Mouse (Mus musculus): ENCODE results near the gene Slc24a4. TPM values are rescaled to one million over a fixed set of nuclear protein-coding genes. Genes with fewer than 3 reads are reported as not detected.

Slc24a4 gene
- total and polyA plus RNA-seq, 3 experiments = 0.23 to 0.69 (median 0.34) TPM

DNA sequence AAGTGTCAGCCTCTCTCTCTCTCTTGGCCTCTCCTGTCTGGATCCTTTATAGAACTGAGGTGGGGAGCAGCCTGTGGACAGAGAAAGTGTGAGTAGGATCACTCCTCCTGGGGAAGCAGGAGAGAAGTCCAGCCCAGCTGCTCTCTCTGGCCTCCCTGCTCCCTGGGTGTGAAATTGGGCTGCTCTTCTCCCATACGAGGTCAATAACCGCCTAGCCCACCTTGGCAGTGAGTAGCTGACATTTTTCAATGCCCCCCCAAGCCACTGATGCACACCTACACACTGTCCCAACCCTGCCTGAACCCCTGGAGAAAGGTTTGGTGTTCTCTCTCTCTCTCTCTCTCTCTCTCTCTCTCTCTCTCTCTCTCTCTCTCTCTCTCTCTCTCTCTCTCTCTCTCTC lies 140.6 kb downstream of the Slc24a4 start:
- Histone ChIP-seq H3K4me3 (replicated peaks in 1 of 3; ENCODE audit: low read depth in 2 of 3, low read length in 2 of 3, poor library complexity in 1 of 3) (no peak overlapping the region), H3K36me3 (replicated peaks in 1 of 2; ENCODE audit: control insufficient read depth in 1 of 2, insufficient read depth in 1 of 2, low read length in 1 of 2) (no peaks in the 10 kb centered on the region), H3K9me3 (replicated peaks; ENCODE audit: low read length) (no peaks in the 10 kb centered on the region), H3K4me1 (ENCODE audit: control insufficient read depth in 1 of 2, insufficient read depth in 2 of 2) (peaks cover 0 to 6% of the 10 kb centered on the region in 2 experiments; a peak in 2 of 4 replicates), H3K79me2 (replicated peaks; ENCODE audit: control insufficient read depth, extremely low read depth, insufficient read depth, poor library complexity, severe bottlenecking) (no peaks in the 10 kb centered on the region), H3K4me2 (ENCODE audit: insufficient read depth, low read depth, poor library complexity, severe bottlenecking) (no peak overlapping the region), H3K9ac (ENCODE audit: insufficient read depth, low read depth) (no peak overlapping the region), H3K27me3 (replicated peaks) (no peaks in the 10 kb centered on the region), H3K27ac (ENCODE audit: insufficient read depth, low read depth) (no peak overlapping the region)
- dilution Hi-C loops (cut with MboI; ENCODE audit: extremely low pct_ligation_motif_present, extremely low pct_unique_long_range_greater_than_20kb, low sequenced_read_pairs) (no loop called here), in situ Hi-C loops (cut with MboI; ENCODE audit: low pct_ligation_motif_present, low pct_unique_long_range_greater_than_20kb, low sequenced_read_pairs) (no loop called here)
- DNase-seq (ENCODE audit: extremely low read depth) = no peak
- no peak for TF ChIP-seq BHLHE40 (IDR thresholded peaks at IDR 0.05; ENCODE audit: low read depth, low read length)
- no peak for TF ChIP-seq USF2 (conservative IDR thresholded peaks at IDR 0.05; ENCODE audit: low read depth, low read length)
- TF ChIP-seq RAD21 (IDR thresholded peaks at IDR 0.05; ENCODE audit: low read depth, low read length) = no peak
- no peak for TF ChIP-seq NELFE (IDR thresholded peaks at IDR 0.05; ENCODE audit: low read depth, low read length)
- no peak for TF ChIP-seq SIN3A (IDR thresholded peaks at IDR 0.05; ENCODE audit: low read length)
- TF ChIP-seq RCOR1 (conservative IDR thresholded peaks at IDR 0.05; ENCODE audit: low read depth, low read length) = no peak
- no peak for TF ChIP-seq MYC (IDR thresholded peaks at IDR 0.05; ENCODE audit: low read depth, low read length)
- TF ChIP-seq MAZ (IDR thresholded peaks at IDR 0.05; ENCODE audit: low read depth, low read length) = no peak
- no peak for TF ChIP-seq ZC3H11A (IDR thresholded peaks at IDR 0.05; ENCODE audit: low read depth, low read length)
- TF ChIP-seq POLR2A (IDR thresholded peaks at IDR 0.05; ENCODE audit: low read depth, low read length) = no peak
- no peak for TF ChIP-seq EP300 (IDR thresholded peaks at IDR 0.05; ENCODE audit: low read length)
- TF ChIP-seq TCF12 (IDR thresholded peaks at IDR 0.05; ENCODE audit: low read depth, low read length) = no peak
- no peak for TF ChIP-seq UBTF (IDR thresholded peaks at IDR 0.05; ENCODE audit: low read depth, low read length)
- TF ChIP-seq ELF1 (IDR thresholded peaks at IDR 0.05; ENCODE audit: low read depth, low read length) = no peak
- TF ChIP-seq IRF4 (IDR thresholded peaks at IDR 0.05; ENCODE audit: low read depth, low read length) = no peak
- TF ChIP-seq USF1 (IDR thresholded peaks at IDR 0.05; ENCODE audit: low read depth, low read length) = no peak
- no peak for TF ChIP-seq NRF1 (IDR thresholded peaks at IDR 0.05; ENCODE audit: low read depth, low read length)
- no peak for TF ChIP-seq JUND (conservative IDR thresholded peaks at IDR 0.05; ENCODE audit: low read depth, low read length)

DNA sequence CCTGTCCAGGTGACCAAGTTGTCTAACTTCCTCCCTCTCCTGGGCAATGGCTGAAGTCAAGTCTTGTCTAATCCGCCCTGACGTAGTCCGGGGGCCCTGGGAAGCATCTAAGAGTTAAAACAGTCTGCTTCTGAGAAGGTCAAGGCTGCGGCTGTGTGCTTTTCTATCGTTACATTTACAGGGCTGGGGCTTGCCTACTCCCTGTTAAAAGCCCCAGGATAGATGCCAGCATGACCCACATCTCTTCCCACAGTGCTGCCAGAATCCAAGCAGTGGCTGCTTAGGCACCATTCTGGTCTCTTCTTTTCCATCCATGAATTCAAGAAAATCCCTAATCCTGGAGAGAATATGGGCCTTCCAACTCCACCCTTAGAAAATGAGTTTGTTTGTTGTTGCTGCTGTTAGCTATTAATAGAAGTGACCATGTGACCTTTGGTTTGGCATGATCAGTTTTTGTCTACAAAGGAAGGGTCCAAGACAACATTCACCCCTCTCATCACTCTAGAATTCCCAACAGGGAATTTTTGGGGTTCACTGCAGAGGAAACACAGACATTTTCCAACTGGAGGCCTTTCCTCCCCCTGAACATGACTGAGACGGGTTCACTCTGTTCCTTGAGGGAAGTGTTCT lies 142.4 kb downstream of the Slc24a4 start:
- in situ Hi-C loops (cut with MboI; ENCODE audit: low pct_ligation_motif_present, low pct_unique_long_range_greater_than_20kb, low sequenced_read_pairs) = no loop called here
- dilution Hi-C loops (cut with MboI; ENCODE audit: extremely low pct_ligation_motif_present, extremely low pct_unique_long_range_greater_than_20kb, low sequenced_read_pairs) = no loop called here
- no peak overlapping the region for H3K4me2 ChIP-seq (ENCODE audit: insufficient read depth, low read depth, poor library complexity, severe bottlenecking)
- TF ChIP-seq PAX5 (IDR thresholded peaks at IDR 0.05; ENCODE audit: low read length) (no peak), SIN3A (IDR thresholded peaks at IDR 0.05; ENCODE audit: low read length) (no peak), SMC3 (IDR thresholded peaks at IDR 0.05; ENCODE audit: low read depth, low read length) (no peak), HCFC1 (IDR thresholded peaks at IDR 0.05; ENCODE audit: low read depth, low read length) (no peak), ETS1 (conservative IDR thresholded peaks at IDR 0.05; ENCODE audit: low read depth, low read length) (no peak), IRF4 (IDR thresholded peaks at IDR 0.05; ENCODE audit: low read depth, low read length) (no peak), EP300 (IDR thresholded peaks at IDR 0.05; ENCODE audit: low read length) (no peak), MEF2A (IDR thresholded peaks at IDR 0.05; ENCODE audit: borderline replicate concordance, low read depth, low read length) (no peak), CTCF (conservative IDR thresholded peaks at IDR 0.05 in 1 of 2, IDR thresholded peaks at IDR 0.05 in 1 of 2; ENCODE audit: low read depth in 2 of 2, low read length in 2 of 2) (no peak), ZKSCAN1 (IDR thresholded peaks at IDR 0.05; ENCODE audit: borderline replicate concordance, low read depth, low read length) (no peak), BHLHE40 (IDR thresholded peaks at IDR 0.05; ENCODE audit: low read depth, low read length) (no peak), JUND (conservative IDR thresholded peaks at IDR 0.05; ENCODE audit: low read depth, low read length) (no peak), ELF1 (IDR thresholded peaks at IDR 0.05; ENCODE audit: low read depth, low read length) (no peak), ZMIZ1 (IDR thresholded peaks at IDR 0.05; ENCODE audit: low read depth, low read length) (no peak), RAD21 (IDR thresholded peaks at IDR 0.05; ENCODE audit: low read depth, low read length) (no peak), RCOR1 (conservative IDR thresholded peaks at IDR 0.05; ENCODE audit: low read depth, low read length) (no peak), POLR2A (IDR thresholded peaks at IDR 0.05; ENCODE audit: low read depth, low read length) (no peak)
- no peak overlapping the region for H3K4me3 ChIP-seq (replicated peaks in 1 of 3; ENCODE audit: low read depth in 2 of 3, low read length in 2 of 3, poor library complexity in 1 of 3)
- peaks cover 1 to 8% of the 10 kb centered on the region in 2 experiments; a peak in 3 of 4 replicates for H3K4me1 ChIP-seq (ENCODE audit: control insufficient read depth in 1 of 2, insufficient read depth in 2 of 2)
- no peaks in the 10 kb centered on the region for H3K36me3 ChIP-seq (replicated peaks in 1 of 2; ENCODE audit: control insufficient read depth in 1 of 2, insufficient read depth in 1 of 2, low read length in 1 of 2)
- DNase-seq (ENCODE audit: extremely low read depth) = no peak
- no peak overlapping the region for H3K9ac ChIP-seq (ENCODE audit: insufficient read depth, low read depth)
- H3K79me2 ChIP-seq (replicated peaks; ENCODE audit: control insufficient read depth, extremely low read depth, insufficient read depth, poor library complexity, severe bottlenecking) = no peaks in the 10 kb centered on the region
- H3K27me3 ChIP-seq (replicated peaks) = no peaks in the 10 kb centered on the region
- H3K9me3 ChIP-seq (replicated peaks; ENCODE audit: low read length) = no peaks in the 10 kb centered on the region
- no peak overlapping the region for H3K27ac ChIP-seq (ENCODE audit: insufficient read depth, low read depth)
